Mouse (Mus musculus): ENCODE measurements around the gene Gm17455.

- TF ChIP-seq CTCF (IDR thresholded peaks at IDR 0.05; ENCODE audit: insufficient read depth, low read depth, low read length) (no peak), POLR2A (IDR thresholded peaks at IDR 0.05; ENCODE audit: insufficient read depth, low read depth, low read length) (no peak)
Measured at GRCm38 (mm10) chr10:60350077-60350804, 49.3 kb upstream of the Gm17455 start.
